Mouse (Mus musculus) cerebellum, adult 2 months (tissue): ENCODE results near the gene Fancd2.

Source experiments
- CTCF ChIP-seq: fragments of 200-500 bp; IDR thresholded peaks from 2 replicates; pipeline ENCODE4 v1.5.1; 2011; ENCODE audit warnings: low read depth, mild to moderate bottlenecking, control low read depth, low read length, moderate library complexity, borderline replicate concordance; ENCODE audit not compliant: insufficient read depth
- POLR2A ChIP-seq: fragments of 200-500 bp; IDR thresholded peaks from 2 replicates; pipeline ENCODE4 v1.6.1; 2011; ENCODE audit warnings: low read length, control low read depth, borderline replicate concordance; ENCODE audit not compliant: insufficient read depth

- TF ChIP-seq CTCF (no peak), POLR2A (no peak)
These were observed 84.0 kb downstream of the Fancd2 start for GRCm38 (mm10) chr6:113615489-113615888.
